Mouse (Mus musculus): ENCODE results near the gene Plekho1. TPM values are rescaled to one million over a fixed set of nuclear protein-coding genes. Genes with fewer than 3 reads are reported as not detected.
"Not testable (repeated sequence)": the region's sequence is repeated elsewhere in the genome, so short reads cannot be mapped to it uniquely, and the experiment has no call there.

Plekho1 gene
- polyA plus RNA-seq (2016; fragmentation: Nextera tagmentation; extraction: Ambion mirVana) = 66.0 and 69.1 TPM in 2 replicates

GRCm38 (mm10) chr3:95995802-95996428, at the start of gene Plekho1:
Gene Plekho1, minus strand, starts transcription at chr3:95996001.
- WGBS = under 1% methylated on average over 83 of the region's 84 CpGs

GRCm38 (mm10) chr3:96044559-96044958, 48.8 kb upstream of the Plekho1 start:
- H3K27me3 ChIP-seq (ENCODE audit: poor library complexity, severe bottlenecking); DNase-seq (ENCODE audit: extremely low spot score, low spot score); H3K27ac ChIP-seq; H3K4me3 ChIP-seq; H3K4me1 ChIP-seq; H3K9me3 ChIP-seq: not testable (repeated sequence)
- 87% methylated on average over 3 of the region's 3 CpGs for WGBS
- peaks cover 18% of the 10 kb centered on the region for H3K36me3 ChIP-seq (replicated peaks)

More at GRCm38 (mm10) chr3:95995802-95996428, at the start of gene Plekho1:
- Histone ChIP-seq H3K4me1 (peaks cover 70% of the 10 kb centered on the region), H3K36me3 (replicated peaks) (peaks cover 44% of the 10 kb centered on the region), H3K27ac (peak within 1 kb of the TSS; percentile 99), H3K27me3 (ENCODE audit: poor library complexity, severe bottlenecking) (no peaks in the 10 kb centered on the region), H3K4me3 (peak within 1 kb of the TSS; percentile 86), H3K9me3 (no peaks in the 10 kb centered on the region)
- peak; percentile 69 for DNase-seq (ENCODE audit: extremely low spot score, low spot score)

- Histone ChIP-seq H3K27ac (no peak overlapping the region), H3K4me3 (no peak overlapping the region), H3K9me3 (no peaks in the 10 kb centered on the region), H3K27me3 (ENCODE audit: poor library complexity, severe bottlenecking) (no peaks in the 10 kb centered on the region), H3K36me3 (replicated peaks) (peaks cover 18% of the 10 kb centered on the region), H3K4me1 (peaks cover 4% of the 10 kb centered on the region; the same call in 1 of the 2 replicates)
- DNase-seq (ENCODE audit: extremely low spot score, low spot score) = no peak
- 85% methylated on average over 1 of the region's 1 CpGs for WGBS
These were observed 47.3 kb upstream of the Plekho1 start for GRCm38 (mm10) chr3:96043104-96043503.

GRCm38 (mm10) chr3:96041079-96041478, 45.3 kb upstream of the Plekho1 start:
- Histone ChIP-seq H3K36me3 (replicated peaks) (peaks cover 11% of the 10 kb centered on the region), H3K4me3 (no peak overlapping the region), H3K4me1 (peaks cover 2% of the 10 kb centered on the region; the same call in 1 of the 2 replicates), H3K9me3 (no peaks in the 10 kb centered on the region), H3K27me3 (ENCODE audit: poor library complexity, severe bottlenecking) (no peaks in the 10 kb centered on the region), H3K27ac (no peak overlapping the region)
- 93% methylated on average over 6 of the region's 6 CpGs for WGBS
- no peak for DNase-seq (ENCODE audit: extremely low spot score, low spot score)

GRCm38 (mm10) chr3:96040663-96041006, 44.8 kb upstream of the Plekho1 start:
- H3K4me1 ChIP-seq = no peaks in the 10 kb centered on the region
- H3K27ac ChIP-seq = no peak overlapping the region
- H3K4me3 ChIP-seq = no peak overlapping the region
- no peaks in the 10 kb centered on the region for H3K27me3 ChIP-seq (ENCODE audit: poor library complexity, severe bottlenecking)
- no peaks in the 10 kb centered on the region for H3K9me3 ChIP-seq
- no peak for DNase-seq (ENCODE audit: extremely low spot score, low spot score)
- 96% methylated on average over 2 of the region's 2 CpGs for WGBS
- peaks cover 7% of the 10 kb centered on the region for H3K36me3 ChIP-seq (replicated peaks)

GRCm38 (mm10) chr3:96039857-96040662, 44.3 kb upstream of the Plekho1 start:
- peaks cover 1% of the 10 kb centered on the region for H3K36me3 ChIP-seq (replicated peaks)
- no peak for DNase-seq (ENCODE audit: extremely low spot score, low spot score)
- 88% methylated on average over 9 of the region's 9 CpGs for WGBS
- H3K27me3 ChIP-seq (ENCODE audit: poor library complexity, severe bottlenecking) = no peaks in the 10 kb centered on the region
- H3K4me3 ChIP-seq = no peak overlapping the region
- H3K4me1 ChIP-seq = no peaks in the 10 kb centered on the region
- H3K27ac ChIP-seq = no peak overlapping the region
- no peaks in the 10 kb centered on the region for H3K9me3 ChIP-seq

GRCm38 (mm10) chr3:96038851-96039250, 43.0 kb upstream of the Plekho1 start:
- Histone ChIP-seq H3K27me3 (ENCODE audit: poor library complexity, severe bottlenecking) (no peaks in the 10 kb centered on the region), H3K27ac (no peak overlapping the region), H3K4me1 (no peaks in the 10 kb centered on the region), H3K36me3 (replicated peaks) (no peaks in the 10 kb centered on the region; the same call in 1 of the 2 replicates), H3K9me3 (no peaks in the 10 kb centered on the region), H3K4me3 (no peak overlapping the region)
- WGBS = 96% methylated on average over 4 of the region's 4 CpGs
- no peak for DNase-seq (ENCODE audit: extremely low spot score, low spot score)

- no peak for DNase-seq (ENCODE audit: extremely low spot score, low spot score)
- Histone ChIP-seq H3K4me3 (no peak overlapping the region), H3K27me3 (ENCODE audit: poor library complexity, severe bottlenecking) (no peaks in the 10 kb centered on the region), H3K4me1 (no peaks in the 10 kb centered on the region), H3K9me3 (no peaks in the 10 kb centered on the region), H3K36me3 (replicated peaks) (peaks cover 2% of the 10 kb centered on the region), H3K27ac (no peak overlapping the region)
- WGBS = 92% methylated on average over 5 of the region's 5 CpGs
These were observed 42.4 kb upstream of the Plekho1 start for GRCm38 (mm10) chr3:96038156-96038555.

GRCm38 (mm10) chr3:96036796-96037195, 41.0 kb upstream of the Plekho1 start:
- H3K27ac ChIP-seq = no peak overlapping the region
- H3K9me3 ChIP-seq = no peaks in the 10 kb centered on the region
- H3K4me3 ChIP-seq = no peak overlapping the region
- peaks cover 5% of the 10 kb centered on the region for H3K36me3 ChIP-seq (replicated peaks)
- no peaks in the 10 kb centered on the region for H3K4me1 ChIP-seq
- no peak for DNase-seq (ENCODE audit: extremely low spot score, low spot score)
- WGBS = 88% methylated on average over 6 of the region's 6 CpGs
- H3K27me3 ChIP-seq (ENCODE audit: poor library complexity, severe bottlenecking) = no peaks in the 10 kb centered on the region

GRCm38 (mm10) chr3:96033046-96033445, 37.2 kb upstream of the Plekho1 start:
- WGBS = 89% methylated on average over 4 of the region's 4 CpGs
- Histone ChIP-seq H3K27ac (no peak overlapping the region), H3K4me3 (no peak overlapping the region), H3K4me1 (no peaks in the 10 kb centered on the region), H3K36me3 (replicated peaks) (peaks cover 12% of the 10 kb centered on the region), H3K27me3 (ENCODE audit: poor library complexity, severe bottlenecking) (no peaks in the 10 kb centered on the region), H3K9me3 (no peaks in the 10 kb centered on the region)
- DNase-seq (ENCODE audit: extremely low spot score, low spot score) = no peak

GRCm38 (mm10) chr3:96032652-96033017, 36.8 kb upstream of the Plekho1 start:
- no peak for DNase-seq (ENCODE audit: extremely low spot score, low spot score)
- H3K36me3 ChIP-seq (replicated peaks) = peaks cover 12% of the 10 kb centered on the region
- H3K4me3 ChIP-seq = no peak overlapping the region
- H3K9me3 ChIP-seq = no peaks in the 10 kb centered on the region
- H3K27me3 ChIP-seq (ENCODE audit: poor library complexity, severe bottlenecking) = no peaks in the 10 kb centered on the region
- no peaks in the 10 kb centered on the region for H3K4me1 ChIP-seq
- WGBS = 95% methylated on average over 6 of the region's 6 CpGs
- no peak overlapping the region for H3K27ac ChIP-seq

GRCm38 (mm10) chr3:96031991-96032651, 36.3 kb upstream of the Plekho1 start:
- H3K27ac ChIP-seq = no peak overlapping the region
- H3K36me3 ChIP-seq (replicated peaks) = peaks cover 12% of the 10 kb centered on the region
- DNase-seq (ENCODE audit: extremely low spot score, low spot score) = no peak
- no peaks in the 10 kb centered on the region for H3K27me3 ChIP-seq (ENCODE audit: poor library complexity, severe bottlenecking)
- no peaks in the 10 kb centered on the region for H3K4me1 ChIP-seq
- 89% methylated on average over 6 of the region's 6 CpGs for whole genome bisulfite sequencing
- no peak overlapping the region for H3K4me3 ChIP-seq
- H3K9me3 ChIP-seq = no peaks in the 10 kb centered on the region

GRCm38 (mm10) chr3:96029766-96030165, 34.0 kb upstream of the Plekho1 start:
- no peak for DNase-seq (ENCODE audit: extremely low spot score, low spot score)
- no peak overlapping the region for H3K27ac ChIP-seq
- no peak overlapping the region for H3K4me3 ChIP-seq
- 96% methylated on average over 11 of the region's 11 CpGs for WGBS
- peaks cover 12% of the 10 kb centered on the region for H3K36me3 ChIP-seq (replicated peaks)
- H3K9me3 ChIP-seq = no peaks in the 10 kb centered on the region
- H3K27me3 ChIP-seq (ENCODE audit: poor library complexity, severe bottlenecking) = no peaks in the 10 kb centered on the region
- H3K4me1 ChIP-seq = no peaks in the 10 kb centered on the region
